Mouse (Mus musculus) limb, embryonic 12.5 days (tissue): ENCODE measurements at regions not wholly inside any gene's neighbourhood (a gene's known extent, or its start where the extent isn't known, plus 50 kb on each side); places are given as distances from the start of the nearest gene placed in this dataset.
A peak's percentile ranks its signal among the peaks of the same experiment; 100 is the strongest.

Experiments
- ATAC-seq: fragments of 200-750 bp; cut with Nextera tagmentation; 2 replicates; pipeline ENCODE4 v1.8.0; 2017; ENCODE audit warnings: low read depth, moderate TSS enrichment; ENCODE audit not compliant: insufficient number of reproducible peaks, insufficient read depth, low FRiP score, low TSS enrichment
- H3K27ac ChIP-seq: fragments of 300-500 bp; sonication (generic); 2 replicates; pipeline ENCODE4 v1.5.1; 2016; ENCODE audit warnings: mild to moderate bottlenecking, moderate library complexity
- H3K27me3 ChIP-seq: fragments of 300-500 bp; sonication (generic); 2 replicates; pipeline ENCODE4 v1.6.1; 2016; ENCODE audit warnings: mild to moderate bottlenecking, moderate library complexity
- H3K36me3 ChIP-seq: fragments of 300-500 bp; sonication (generic); 2 replicates; pipeline ENCODE4 v1.6.1; 2016; ENCODE audit warnings: mild to moderate bottlenecking, moderate library complexity
- H3K4me1 ChIP-seq: fragments of 300-500 bp; sonication (generic); replicated peaks from 2 replicates; pipeline ENCODE4 v1.6.1; 2016
- H3K4me2 ChIP-seq: fragments of 300-500 bp; sonication (generic); 2 replicates; pipeline ENCODE4 v1.6.1; 2016; ENCODE audit warnings: mild to moderate bottlenecking, moderate library complexity
- H3K4me3 ChIP-seq: fragments of 300-500 bp; sonication (generic); replicated peaks from 2 replicates; pipeline ENCODE4 v1.5.1; 2016; ENCODE audit warnings: mild to moderate bottlenecking
- H3K9ac ChIP-seq: fragments of 300-500 bp; sonication (generic); replicated peaks from 2 replicates; pipeline ENCODE4 v1.6.1; 2016; ENCODE audit warnings: mild to moderate bottlenecking, moderate library complexity
- H3K9me3 ChIP-seq: fragments of 300-500 bp; sonication (generic); 2 replicates; pipeline ENCODE4 v1.6.1; 2016; ENCODE audit warnings: mild to moderate bottlenecking, moderate library complexity
- WGBS: fragments of 180-500 bp; shearing (Covaris S2); methylation state at CpG from one replicate; pipeline ENCODE4 v1.1.7; 2016; 5-methylcytosine and 5-hydroxymethylcytosine counted together

GRCm38 (mm10) chr3:19056623-19057022 is 571.9 kb downstream of the 1700064H15Rik start:
- no peak overlapping the region for H3K4me3 ChIP-seq
- no peak overlapping the region for H3K27ac ChIP-seq
- no peak overlapping the region for H3K9ac ChIP-seq
- no peaks in the 10 kb centered on the region for H3K36me3 ChIP-seq
- H3K9me3 ChIP-seq = no peaks in the 10 kb centered on the region
- 0 out of 2 replicates have a peak overlapping the region, but pooled peaks have one; percentile 4 for H3K4me2 ChIP-seq
- ATAC-seq = no peak
- 20% methylated on average over 9 of the region's 9 CpGs for WGBS
- peaks cover 7% of the 10 kb centered on the region; the same call in 1 of the 2 replicates for H3K27me3 ChIP-seq
- peaks cover 4% of the 10 kb centered on the region for H3K4me1 ChIP-seq

DNA sequence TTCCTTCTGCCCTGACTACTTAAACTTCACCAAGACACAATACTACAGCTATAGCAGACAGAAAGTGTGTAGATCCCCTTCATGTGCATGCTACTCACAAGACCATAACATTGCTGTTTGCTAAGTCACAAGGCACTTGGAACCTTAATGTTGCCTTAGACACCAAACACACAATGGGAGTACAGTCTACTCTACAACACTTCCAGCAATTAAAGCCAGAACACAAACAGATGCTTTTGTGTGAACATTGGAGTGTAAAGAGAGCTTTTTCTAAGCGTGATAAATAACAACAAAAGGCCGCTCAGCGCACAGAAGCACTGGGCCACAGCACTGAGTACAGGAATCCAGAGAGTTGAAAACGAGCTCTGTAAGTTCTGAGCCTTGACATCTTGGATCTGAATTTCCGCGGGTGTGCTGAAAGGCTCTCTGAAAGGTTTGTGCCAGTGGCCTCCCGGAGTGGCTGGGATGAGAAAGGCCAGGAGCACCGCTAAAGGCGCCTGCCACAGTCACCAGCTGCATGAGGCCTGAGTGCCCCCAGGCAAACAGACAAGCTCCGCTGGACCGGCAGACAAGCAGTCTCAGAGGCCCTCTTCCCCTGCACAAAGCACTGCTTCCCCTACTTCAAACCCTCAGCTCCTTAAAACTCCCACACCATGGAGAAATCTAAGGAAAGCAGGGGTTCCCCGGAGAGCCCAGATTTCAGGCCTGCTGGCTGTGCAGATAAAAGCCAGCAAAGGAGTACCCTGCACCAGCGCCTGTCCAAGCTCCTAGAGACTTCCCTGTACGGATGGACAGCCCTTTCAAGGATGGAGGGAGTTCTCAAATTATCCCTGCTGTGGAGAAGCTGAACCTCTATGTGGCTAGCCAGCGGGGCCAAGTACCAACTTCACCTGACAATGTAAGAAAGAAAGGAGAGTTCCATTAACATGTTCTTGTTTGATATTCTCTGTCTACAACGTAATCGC is 568.3 kb downstream of the 1700064H15Rik start:
- H3K4me3 ChIP-seq = no peak overlapping the region
- H3K27me3 ChIP-seq = peaks cover 7% of the 10 kb centered on the region; the same call in 1 of the 2 replicates
- H3K9me3 ChIP-seq = no peaks in the 10 kb centered on the region
- no peak overlapping the region for H3K4me2 ChIP-seq
- WGBS = 38% methylated on average over 17 of the region's 17 CpGs
- H3K36me3 ChIP-seq = no peaks in the 10 kb centered on the region
- peaks cover 4% of the 10 kb centered on the region for H3K4me1 ChIP-seq
- no peak overlapping the region for H3K9ac ChIP-seq
- H3K27ac ChIP-seq = no peak overlapping the region
- ATAC-seq = no peak

- H3K4me1 ChIP-seq = peaks cover 4% of the 10 kb centered on the region
- WGBS = 39% methylated on average over 12 of the region's 14 CpGs
- ATAC-seq = peak; percentile 85; the same call in 1 of the 2 replicates
- no peak overlapping the region for H3K27ac ChIP-seq
- H3K4me3 ChIP-seq = no peak overlapping the region
- peaks cover 5% of the 10 kb centered on the region; the same call in 1 of the 2 replicates for H3K27me3 ChIP-seq
- no peaks in the 10 kb centered on the region for H3K9me3 ChIP-seq
- no peak overlapping the region for H3K4me2 ChIP-seq
- H3K9ac ChIP-seq = no peak overlapping the region
- H3K36me3 ChIP-seq = no peaks in the 10 kb centered on the region
These were observed 566.8 kb downstream of the 1700064H15Rik start for GRCm38 (mm10) chr3:19061488-19062248.

DNA sequence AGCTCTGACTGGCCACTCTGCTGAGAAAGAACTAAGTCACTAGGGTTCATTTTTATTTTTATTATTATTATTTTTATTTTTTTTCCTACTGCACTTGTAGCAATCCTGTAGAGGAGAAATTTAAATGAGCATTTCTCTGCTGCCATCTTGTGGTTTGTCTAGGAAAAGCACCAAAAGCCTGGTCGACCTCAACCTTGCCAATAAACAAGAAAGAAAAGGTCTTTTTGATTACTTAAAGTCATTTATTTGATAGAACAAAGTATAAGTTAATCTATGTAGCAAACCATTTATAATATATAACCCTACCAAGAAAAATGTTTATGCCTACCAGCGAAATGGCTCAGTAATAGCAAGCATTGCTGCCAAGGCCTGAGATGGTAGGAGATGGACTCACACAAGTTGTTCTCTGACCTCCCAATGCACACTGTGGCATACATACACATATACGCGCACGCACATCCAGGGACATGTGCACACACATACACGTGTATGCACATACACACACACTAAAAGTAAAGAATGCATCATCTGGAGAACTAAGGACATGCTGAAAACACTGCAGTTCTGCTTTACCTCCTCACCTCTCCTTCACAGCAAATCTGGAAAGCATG is 566.1 kb downstream of the 1700064H15Rik start:
- H3K4me2 ChIP-seq = no peak overlapping the region

DNA sequence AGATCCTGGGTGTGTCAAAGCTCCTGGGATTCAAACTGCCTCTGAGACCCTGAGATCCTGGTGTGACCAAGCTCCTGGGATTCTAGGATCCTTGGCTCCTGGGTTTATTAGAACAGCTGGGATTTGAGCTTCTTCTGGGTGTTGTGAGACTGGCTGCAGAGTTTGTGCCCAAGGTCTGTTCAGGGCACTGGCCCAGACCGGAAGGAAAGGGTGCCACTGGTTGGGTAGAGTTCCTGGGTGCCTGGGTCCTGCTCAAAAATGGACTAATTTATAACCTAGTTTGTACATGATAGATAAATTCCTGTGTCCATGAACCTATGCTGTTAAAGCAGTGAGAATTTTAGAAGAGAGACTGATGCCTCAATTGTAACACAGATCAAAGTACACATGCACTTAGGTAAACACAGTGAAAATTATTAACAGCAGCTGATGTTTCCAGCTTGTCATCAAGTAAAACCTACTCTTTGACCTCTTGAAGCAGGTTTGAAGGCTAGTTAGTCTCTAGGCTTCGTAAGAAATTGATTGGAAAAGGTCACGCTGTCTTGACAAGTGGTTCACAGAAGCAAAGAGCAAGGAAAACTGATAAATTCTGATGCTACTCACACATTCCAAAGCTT is 561.2 kb downstream of the 1700064H15Rik start:
- Histone ChIP-seq H3K27ac (no peak overlapping the region), H3K4me3 (no peak overlapping the region), H3K9ac (no peak overlapping the region), H3K27me3 (no peaks in the 10 kb centered on the region), H3K4me2 (no peak overlapping the region), H3K4me1 (no peaks in the 10 kb centered on the region), H3K36me3 (no peaks in the 10 kb centered on the region), H3K9me3 (no peaks in the 10 kb centered on the region)
- no peak for ATAC-seq
- 72% methylated on average over 3 of the region's 3 CpGs for WGBS

More for the DNA sequence above, 566.1 kb downstream of the 1700064H15Rik start:
- Histone ChIP-seq H3K4me1 (peaks cover 4% of the 10 kb centered on the region), H3K36me3 (no peaks in the 10 kb centered on the region), H3K9ac (no peak overlapping the region), H3K27me3 (peaks cover 3% of the 10 kb centered on the region; the same call in 1 of the 2 replicates), H3K27ac (no peak overlapping the region), H3K4me3 (no peak overlapping the region), H3K9me3 (no peaks in the 10 kb centered on the region)
- ATAC-seq = peak; percentile 70; the same call in 1 of the 2 replicates
- WGBS = 36% methylated on average over 6 of the region's 6 CpGs
